Mouse (Mus musculus): Measurements from ENCODE around the gene Gm20708. TPM values are rescaled to one million over a fixed set of nuclear protein-coding genes. Genes with fewer than 3 reads are reported as not detected.
A peak's percentile ranks its signal among the peaks of the same experiment; 100 is the strongest.

Gene Gm20708
- polyA plus RNA-seq, 1 experiment, result 0.35 TPM

- no peaks in the 10 kb centered on the region for H3K79me2 ChIP-seq (ENCODE audit: control insufficient read depth, insufficient read depth)
- peak overlapping the region; percentile 59 for H3K4me3 ChIP-seq
- no peaks in the 10 kb centered on the region for H3K36me3 ChIP-seq (ENCODE audit: control insufficient read depth, insufficient read depth)
- peak overlapping the region; percentile 94 for H3K4me2 ChIP-seq (ENCODE audit: low read depth)
- TF ChIP-seq SRF (IDR thresholded peaks at IDR 0.05; ENCODE audit: control insufficient read depth, insufficient read length, low read depth) (no peak), REST (IDR thresholded peaks at IDR 0.05; ENCODE audit: insufficient read depth, insufficient read length) (no peak), USF1 (IDR thresholded peaks at IDR 0.05; ENCODE audit: low read depth) (peak; percentile 84), POLR2AphosphoS2 (IDR thresholded peaks at IDR 0.05; ENCODE audit: insufficient read length, low read depth) (peak; percentile 16), CEBPB (IDR thresholded peaks at IDR 0.05; ENCODE audit: insufficient read depth, poor library complexity, severe bottlenecking) (peak; percentile 72; the same call in 1 of the 2 replicates), POLR2A (IDR thresholded peaks at IDR 0.05; ENCODE audit: insufficient read length, low read depth) (peak; percentile 35), MYOD1 (IDR thresholded peaks at IDR 0.05; ENCODE audit: control insufficient read depth in 1 of 3, insufficient read length in 2 of 3, low read depth in 2 of 3) (peak in 1 of 3 experiments; percentile 48), MYOG (IDR thresholded peaks at IDR 0.05; ENCODE audit: control insufficient read depth in 1 of 3, insufficient read depth in 1 of 3, insufficient read length in 2 of 3, low read depth in 2 of 3) (peak in 1 of 3 experiments; percentile 23)
- peak overlapping the region; percentile 29 for H3ac ChIP-seq (ENCODE audit: control insufficient read depth, insufficient read length)
- no peaks in the 10 kb centered on the region for H3K27me3 ChIP-seq (ENCODE audit: control insufficient read depth, insufficient read depth, insufficient read length)
Observed at GRCm38 (mm10) chr11:117780582-117781111, 28.8 kb upstream of the Gm20708 start.

DNA sequence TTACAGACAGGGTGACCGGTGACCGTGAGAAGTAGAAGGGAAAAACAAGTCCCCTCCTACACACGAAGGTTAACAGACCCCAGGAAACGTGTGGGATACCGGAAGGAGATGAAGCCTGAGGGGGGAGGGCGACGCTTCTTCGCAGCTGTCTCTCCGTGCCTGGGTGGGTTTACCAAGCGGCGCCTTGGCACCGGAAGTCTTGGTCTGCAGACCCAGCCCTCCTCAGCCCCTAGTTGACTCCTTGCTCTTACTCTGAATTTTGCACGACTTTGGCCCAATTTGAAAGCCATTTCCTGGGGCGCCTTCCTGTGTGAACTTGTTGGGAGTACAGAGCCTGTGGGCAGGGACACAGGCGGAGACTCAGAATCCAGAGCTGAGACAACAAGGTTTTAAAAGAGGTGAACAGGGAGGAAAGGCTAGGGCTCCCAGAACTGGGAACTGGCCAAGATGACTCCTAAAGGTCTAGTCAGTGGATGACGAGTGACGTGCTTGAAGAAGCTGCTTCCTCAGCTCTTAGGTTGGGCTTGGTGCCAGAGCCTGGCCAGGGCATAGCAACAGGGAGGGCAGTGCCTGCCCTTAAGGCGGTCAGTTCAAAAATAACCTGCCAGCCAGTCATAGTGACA lies 28.2 kb upstream of the Gm20708 start:
- H3K4me2 ChIP-seq (ENCODE audit: low read depth), result peak overlapping the region; percentile 94
- TF ChIP-seq MYOG (IDR thresholded peaks at IDR 0.05; ENCODE audit: control insufficient read depth in 1 of 3, insufficient read depth in 1 of 3, insufficient read length in 2 of 3, low read depth in 2 of 3), result peak in 1 of 3 experiments; percentile 50
- peak in 2 of 3 experiments; percentile 48 to 74 for TF ChIP-seq MYOD1 (IDR thresholded peaks at IDR 0.05; ENCODE audit: control insufficient read depth in 1 of 3, insufficient read length in 2 of 3, low read depth in 2 of 3)
- peak; percentile 67 for TF ChIP-seq E2F4 (IDR thresholded peaks at IDR 0.05; ENCODE audit: insufficient read depth)
- no peak for TF ChIP-seq TCF3 (IDR thresholded peaks at IDR 0.05; ENCODE audit: insufficient read length, low read depth)

DNA sequence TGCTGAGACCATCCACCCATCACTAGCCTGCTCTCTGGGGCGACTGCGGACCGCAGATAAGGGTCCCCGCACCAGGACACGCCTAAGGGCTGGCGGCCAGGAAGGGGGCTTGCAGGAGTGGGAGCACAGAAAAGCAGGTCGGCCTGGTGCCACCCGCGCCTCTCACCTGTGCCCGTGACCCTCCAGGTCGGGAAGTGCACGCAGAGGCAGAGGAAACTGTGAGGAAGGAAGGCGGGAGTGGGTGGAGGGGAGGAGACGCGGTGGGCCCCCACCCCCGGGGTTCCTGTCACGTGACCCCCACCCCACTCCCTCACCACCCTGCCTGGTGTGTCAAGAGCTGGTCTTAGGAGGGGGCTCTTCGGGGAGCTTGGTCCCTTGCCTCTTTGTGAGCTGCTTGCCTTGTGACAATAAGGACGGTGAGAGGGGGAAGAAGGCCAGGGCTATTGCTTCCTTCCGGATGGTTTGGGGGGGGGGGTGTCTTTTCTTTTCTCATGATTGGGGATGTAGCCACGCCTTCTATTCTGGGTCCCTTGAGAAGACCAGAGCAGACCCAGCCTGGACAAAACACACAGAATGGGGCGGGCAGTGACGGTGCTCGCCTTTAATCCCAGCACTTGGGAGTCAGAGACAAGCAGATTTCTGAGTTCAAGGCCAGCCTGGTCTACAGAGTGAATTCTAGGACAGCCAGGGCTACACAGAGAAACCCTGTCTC lies 27.3 kb upstream of the Gm20708 start, which contains the start of the genes Tmc8 and Tmc6:
Gene Tmc8, plus strand, starts transcription at position 84 of the 712 bp plus-strand sequence.
Gene Tmc6, minus strand, starts transcription at position 206 of the 712 bp plus-strand sequence.
- peak within 1 kb of the TSS; percentile 59 for H3K4me3 ChIP-seq
- no peaks in the 10 kb centered on the region for H3K36me3 ChIP-seq (ENCODE audit: control insufficient read depth, insufficient read depth)
- peak within 1 kb of the TSS; percentile 94 for H3K4me2 ChIP-seq (ENCODE audit: low read depth)
- H3K79me2 ChIP-seq (ENCODE audit: control insufficient read depth, insufficient read depth), result no peaks in the 10 kb centered on the region
- no peak within 1 kb of the TSS for H3ac ChIP-seq (ENCODE audit: control insufficient read depth, insufficient read length)
- no peak for TF ChIP-seq TCF3 (IDR thresholded peaks at IDR 0.05; ENCODE audit: insufficient read length, low read depth)
- no peak for TF ChIP-seq E2F4 (IDR thresholded peaks at IDR 0.05; ENCODE audit: insufficient read depth)
- no peak for TF ChIP-seq CEBPB (IDR thresholded peaks at IDR 0.05; ENCODE audit: insufficient read depth, poor library complexity, severe bottlenecking)
- TF ChIP-seq POLR2AphosphoS2 (IDR thresholded peaks at IDR 0.05; ENCODE audit: insufficient read length, low read depth), result no peak
- no peak for TF ChIP-seq MAX (IDR thresholded peaks at IDR 0.05; ENCODE audit: low read depth)
- no peak for TF ChIP-seq TCF12 (IDR thresholded peaks at IDR 0.05; ENCODE audit: insufficient read depth, poor library complexity, severe bottlenecking)
- no peak for TF ChIP-seq MYOD1 (IDR thresholded peaks at IDR 0.05; ENCODE audit: control insufficient read depth in 1 of 3, insufficient read length in 2 of 3, low read depth in 2 of 3)
- TF ChIP-seq MYOG (IDR thresholded peaks at IDR 0.05; ENCODE audit: control insufficient read depth in 1 of 3, insufficient read depth in 1 of 3, insufficient read length in 2 of 3, low read depth in 2 of 3), result no peak
- no peak for TF ChIP-seq SRF (IDR thresholded peaks at IDR 0.05; ENCODE audit: control insufficient read depth, insufficient read length, low read depth)
- H3K27me3 ChIP-seq (ENCODE audit: control insufficient read depth, insufficient read depth, insufficient read length), result no peaks in the 10 kb centered on the region

More for the DNA sequence above, 28.2 kb upstream of the Gm20708 start:
- Histone ChIP-seq H3K36me3 (ENCODE audit: control insufficient read depth, insufficient read depth) (no peaks in the 10 kb centered on the region), H3K27me3 (ENCODE audit: control insufficient read depth, insufficient read depth, insufficient read length) (no peaks in the 10 kb centered on the region), H3K4me3 (peak overlapping the region; percentile 59), H3ac (ENCODE audit: control insufficient read depth, insufficient read length) (no peak overlapping the region), H3K79me2 (ENCODE audit: control insufficient read depth, insufficient read depth) (no peaks in the 10 kb centered on the region)

DNA sequence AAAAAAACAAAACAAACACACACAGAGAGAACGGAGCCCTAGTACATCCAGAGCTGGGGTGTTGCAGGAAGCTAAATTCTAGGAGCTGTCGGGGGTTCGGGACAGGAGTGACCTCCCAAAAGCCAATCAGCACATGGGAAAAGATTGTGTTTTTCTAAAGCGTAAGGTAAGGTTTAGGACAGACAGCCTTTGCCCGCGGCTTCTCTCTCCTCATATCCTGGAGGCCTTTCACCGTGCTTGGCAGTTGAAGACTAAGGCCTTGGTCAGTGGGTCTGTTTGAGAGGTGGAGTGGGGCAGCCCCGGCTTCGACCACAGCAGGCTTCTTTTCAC lies 26.8 kb upstream of the Gm20708 start:
- no peak overlapping the region for H3K4me3 ChIP-seq
- no peak overlapping the region for H3ac ChIP-seq (ENCODE audit: control insufficient read depth, insufficient read length)
- TF ChIP-seq MYOD1 (IDR thresholded peaks at IDR 0.05; ENCODE audit: control insufficient read depth in 1 of 3, insufficient read length in 2 of 3, low read depth in 2 of 3) (no peak), E2F4 (IDR thresholded peaks at IDR 0.05; ENCODE audit: insufficient read depth) (no peak)
- H3K79me2 ChIP-seq (ENCODE audit: control insufficient read depth, insufficient read depth), result no peaks in the 10 kb centered on the region
- no peaks in the 10 kb centered on the region for H3K27me3 ChIP-seq (ENCODE audit: control insufficient read depth, insufficient read depth, insufficient read length)
- H3K36me3 ChIP-seq (ENCODE audit: control insufficient read depth, insufficient read depth), result no peaks in the 10 kb centered on the region
- H3K4me2 ChIP-seq (ENCODE audit: low read depth), result no peak overlapping the region

GRCm38 (mm10) chr11:117783089-117783488 lies 26.4 kb upstream of the Gm20708 start:
- H3K79me2 ChIP-seq (ENCODE audit: control insufficient read depth, insufficient read depth), result no peaks in the 10 kb centered on the region
- no peak overlapping the region for H3K4me3 ChIP-seq

More at GRCm38 (mm10) chr11:117783089-117783488, 26.4 kb upstream of the Gm20708 start:
- Histone ChIP-seq H3K27me3 (ENCODE audit: control insufficient read depth, insufficient read depth, insufficient read length) (no peaks in the 10 kb centered on the region), H3K4me2 (ENCODE audit: low read depth) (no peak overlapping the region), H3ac (ENCODE audit: control insufficient read depth, insufficient read length) (no peak overlapping the region), H3K36me3 (ENCODE audit: control insufficient read depth, insufficient read depth) (no peaks in the 10 kb centered on the region)
- TF ChIP-seq TCF12 (IDR thresholded peaks at IDR 0.05; ENCODE audit: insufficient read depth, poor library complexity, severe bottlenecking) (no peak), MAX (IDR thresholded peaks at IDR 0.05; ENCODE audit: low read depth) (no peak), USF1 (IDR thresholded peaks at IDR 0.05; ENCODE audit: low read depth) (no peak), MYOD1 (IDR thresholded peaks at IDR 0.05; ENCODE audit: control insufficient read depth in 1 of 3, insufficient read length in 2 of 3, low read depth in 2 of 3) (no peak), REST (IDR thresholded peaks at IDR 0.05; ENCODE audit: insufficient read depth, insufficient read length) (no peak), E2F4 (IDR thresholded peaks at IDR 0.05; ENCODE audit: insufficient read depth) (no peak), POLR2AphosphoS2 (IDR thresholded peaks at IDR 0.05; ENCODE audit: insufficient read length, low read depth) (no peak), POLR2A (IDR thresholded peaks at IDR 0.05; ENCODE audit: insufficient read length, low read depth) (no peak), TCF3 (IDR thresholded peaks at IDR 0.05; ENCODE audit: insufficient read length, low read depth) (no peak), CEBPB (IDR thresholded peaks at IDR 0.05; ENCODE audit: insufficient read depth, poor library complexity, severe bottlenecking) (no peak), MYOG (IDR thresholded peaks at IDR 0.05; ENCODE audit: control insufficient read depth in 1 of 3, insufficient read depth in 1 of 3, insufficient read length in 2 of 3, low read depth in 2 of 3) (no peak), SRF (IDR thresholded peaks at IDR 0.05; ENCODE audit: control insufficient read depth, insufficient read length, low read depth) (no peak)
